Mouse (Mus musculus) stomach, embryonic 14.5 days (tissue): ENCODE results near the gene Ptcd2. TPM values are rescaled to one million over a fixed set of nuclear protein-coding genes. Genes with fewer than 3 reads are reported as not detected.
A peak's percentile ranks its signal among the peaks of the same experiment; 100 is the strongest.

ENCODE experiments used
- ATAC-seq: fragments of 200-750 bp; cut with Nextera tagmentation; 2 replicates; pipeline ENCODE4 v1.8.0; 2017; ENCODE audit warnings: low read depth, moderate TSS enrichment; ENCODE audit not compliant: insufficient number of reproducible peaks, insufficient read depth, low FRiP score
- H3K27ac ChIP-seq: fragments of 300-500 bp; sonication (generic); 2 replicates; pipeline ENCODE4 v1.5.1; 2014; ENCODE audit warnings: mild to moderate bottlenecking, low read length, moderate library complexity, mixed read lengths
- H3K27me3 ChIP-seq: fragments of 300-500 bp; sonication (generic); 2 replicates; pipeline ENCODE4 v1.6.1; 2014; ENCODE audit warnings: low read length, control low read depth, mixed read lengths; ENCODE audit not compliant: control insufficient read depth, insufficient read depth
- H3K36me3 ChIP-seq: fragments of 300-500 bp; sonication (generic); 2 replicates; pipeline ENCODE4 v1.6.1; 2014; ENCODE audit warnings: mild to moderate bottlenecking, control low read depth, low read length, moderate library complexity, mixed read lengths; ENCODE audit not compliant: control insufficient read depth, insufficient read depth
- H3K4me1 ChIP-seq: fragments of 300-500 bp; sonication (generic); 2 replicates; pipeline ENCODE4 v1.6.1; 2014; ENCODE audit warnings: low read length, control low read depth, mixed read lengths; ENCODE audit not compliant: control insufficient read depth, insufficient read depth
- H3K4me2 ChIP-seq: fragments of 300-500 bp; sonication (generic); replicated peaks from 2 replicates; pipeline ENCODE4 v1.6.1; 2014; ENCODE audit warnings: low read depth, low read length, control low read depth
- H3K4me3 ChIP-seq: fragments of 300-500 bp; sonication (generic); 2 replicates; pipeline ENCODE4 v1.5.1; 2014; ENCODE audit warnings: low read depth, low read length, control low read depth
- H3K9ac ChIP-seq: fragments of 300-500 bp; sonication (generic); replicated peaks from 2 replicates; pipeline ENCODE4 v1.6.1; 2014; ENCODE audit warnings: low read depth, mild to moderate bottlenecking, control low read depth, low read length, moderate library complexity, mixed read lengths
- H3K9me3 ChIP-seq: fragments of 300-500 bp; sonication (generic); 2 replicates; pipeline ENCODE4 v1.6.1; 2016; ENCODE audit warnings: low read depth, low read length, control low read depth; ENCODE audit not compliant: control insufficient read depth
- WGBS: fragments of 180-500 bp; shearing (Covaris S2); extraction: QIAGEN DNeasy Blood & Tissue Kit; methylation state at CpG from one replicate; pipeline ENCODE4 v1.1.7; 2014; 5-methylcytosine and 5-hydroxymethylcytosine counted together
- polyA plus RNA-seq: library from polyadenylated mRNA; unstranded; fragments of >200 nt; fragmentation: Nextera tagmentation; extraction: Ambion mirVana; gene quantifications from 2 replicates; pipeline ENCODE4 v1.2.1, GENCODE M21; 2014

Gene Ptcd2
- polyA plus RNA-seq, 1 experiment from 2014 or later: 44.7 TPM

GRCm38 (mm10) chr13:99366422-99367175 lies 22.1 kb upstream of the Ptcd2 start:
- H3K36me3 ChIP-seq: peaks cover 21% of the 10 kb centered on the region
- no peak overlapping the region for H3K9ac ChIP-seq
- no peaks in the 10 kb centered on the region for H3K27me3 ChIP-seq
- H3K4me1 ChIP-seq: no peaks in the 10 kb centered on the region
- WGBS: 81% methylated on average over 5 of the region's 5 CpGs
- no peaks in the 10 kb centered on the region for H3K9me3 ChIP-seq
- no peak overlapping the region for H3K4me3 ChIP-seq
- no peak for ATAC-seq
- no peak overlapping the region for H3K27ac ChIP-seq
- H3K4me2 ChIP-seq: no peak overlapping the region

- Histone ChIP-seq H3K4me3 (no peak overlapping the region), H3K4me1 (no peaks in the 10 kb centered on the region), H3K9ac (no peak overlapping the region), H3K9me3 (no peaks in the 10 kb centered on the region), H3K27ac (no peak overlapping the region), H3K27me3 (no peaks in the 10 kb centered on the region), H3K4me2 (no peak overlapping the region), H3K36me3 (peaks cover 21% of the 10 kb centered on the region)
- WGBS: 71% methylated on average over 4 of the region's 4 CpGs
- no peak for ATAC-seq
Observed at GRCm38 (mm10) chr13:99363866-99364265, 19.4 kb upstream of the Ptcd2 start.

GRCm38 (mm10) chr13:99358921-99359320 lies 14.4 kb upstream of the Ptcd2 start:
- no peak overlapping the region for H3K27ac ChIP-seq
- H3K9ac ChIP-seq: no peak overlapping the region
- WGBS: 68% methylated on average over 14 of the region's 14 CpGs
- no peaks in the 10 kb centered on the region for H3K27me3 ChIP-seq
- H3K36me3 ChIP-seq: peaks cover 9% of the 10 kb centered on the region; the same call in 1 of the 2 replicates
- peaks cover 9% of the 10 kb centered on the region; the same call in 1 of the 2 replicates for H3K4me1 ChIP-seq
- no peak for ATAC-seq
- H3K4me3 ChIP-seq: no peak overlapping the region
- no peak overlapping the region for H3K4me2 ChIP-seq
- H3K9me3 ChIP-seq: no peaks in the 10 kb centered on the region

- Histone ChIP-seq H3K27ac (no peak overlapping the region; the same call in none of the 2 replicates), H3K9me3 (no peaks in the 10 kb centered on the region), H3K9ac (no peak overlapping the region), H3K4me3 (no peak overlapping the region), H3K36me3 (no peaks in the 10 kb centered on the region; the same call in 1 of the 2 replicates), H3K27me3 (no peaks in the 10 kb centered on the region), H3K4me2 (no peak overlapping the region), H3K4me1 (peaks cover 9% of the 10 kb centered on the region; the same call in 1 of the 2 replicates)
- 41% methylated on average over 9 of the region's 9 CpGs for WGBS
- no peak for ATAC-seq
Observed at GRCm38 (mm10) chr13:99356428-99357265, 12.1 kb upstream of the Ptcd2 start.

- 41% methylated on average over 7 of the region's 7 CpGs for WGBS
- Histone ChIP-seq H3K4me2 (no peak overlapping the region), H3K27ac (peak overlapping the region; percentile 48; the same call in 1 of the 2 replicates), H3K9ac (no peak overlapping the region), H3K4me1 (peaks cover 9% of the 10 kb centered on the region; the same call in 1 of the 2 replicates), H3K4me3 (no peak overlapping the region), H3K27me3 (no peaks in the 10 kb centered on the region), H3K36me3 (peaks cover 4% of the 10 kb centered on the region; the same call in 1 of the 2 replicates), H3K9me3 (no peaks in the 10 kb centered on the region)
- ATAC-seq: no peak
Observed at GRCm38 (mm10) chr13:99355861-99356260, 11.4 kb upstream of the Ptcd2 start.

- peaks cover 9% of the 10 kb centered on the region; the same call in 1 of the 2 replicates for H3K4me1 ChIP-seq
- 74% methylated on average over 6 of the region's 6 CpGs for WGBS
- H3K9ac ChIP-seq: no peak overlapping the region
- H3K36me3 ChIP-seq: peaks cover 6% of the 10 kb centered on the region; the same call in 1 of the 2 replicates
- ATAC-seq: no peak
- H3K4me3 ChIP-seq: no peak overlapping the region
- H3K4me2 ChIP-seq: no peak overlapping the region
- peak overlapping the region; percentile 48; the same call in 1 of the 2 replicates for H3K27ac ChIP-seq
- no peaks in the 10 kb centered on the region for H3K27me3 ChIP-seq
- no peaks in the 10 kb centered on the region for H3K9me3 ChIP-seq
Observed at GRCm38 (mm10) chr13:99355072-99355471, 10.6 kb upstream of the Ptcd2 start.

GRCm38 (mm10) chr13:99353490-99353851 lies 9.0 kb upstream of the Ptcd2 start:
- Histone ChIP-seq H3K4me1 (peaks cover 9% of the 10 kb centered on the region; the same call in 1 of the 2 replicates), H3K4me3 (peak overlapping the region; percentile 38), H3K27ac (peak overlapping the region; percentile 87), H3K9me3 (no peaks in the 10 kb centered on the region), H3K27me3 (no peaks in the 10 kb centered on the region), H3K4me2 (peak overlapping the region; percentile 61), H3K36me3 (peaks cover 12% of the 10 kb centered on the region), H3K9ac (no peak overlapping the region; the same call in 1 of the 2 replicates)
- ATAC-seq: no peak
- WGBS: 7% methylated on average over 7 of the region's 7 CpGs

- peak; percentile 100 for ATAC-seq
- 11% methylated on average over 28 of the region's 28 CpGs for WGBS
- no peak overlapping the region; the same call in 1 of the 2 replicates for H3K9ac ChIP-seq
- H3K9me3 ChIP-seq: no peaks in the 10 kb centered on the region
- peaks cover 17% of the 10 kb centered on the region for H3K36me3 ChIP-seq
- H3K27ac ChIP-seq: peak overlapping the region; percentile 87; the same call in 1 of the 2 replicates
- H3K27me3 ChIP-seq: no peaks in the 10 kb centered on the region
- peak overlapping the region; percentile 61 for H3K4me2 ChIP-seq
- peak overlapping the region; percentile 38 for H3K4me3 ChIP-seq
- peaks cover 9% of the 10 kb centered on the region; the same call in 1 of the 2 replicates for H3K4me1 ChIP-seq
Observed at GRCm38 (mm10) chr13:99352758-99353489, 8.4 kb upstream of the Ptcd2 start.
